Mouse (Mus musculus): ENCODE measurements at regions not wholly inside any gene's neighbourhood (a gene's known extent, or its start where the extent isn't known, plus 50 kb on each side); places are given as distances from the start of the nearest gene placed in this dataset.
A peak's percentile ranks its signal among the peaks of the same experiment; 100 is the strongest.

DNA sequence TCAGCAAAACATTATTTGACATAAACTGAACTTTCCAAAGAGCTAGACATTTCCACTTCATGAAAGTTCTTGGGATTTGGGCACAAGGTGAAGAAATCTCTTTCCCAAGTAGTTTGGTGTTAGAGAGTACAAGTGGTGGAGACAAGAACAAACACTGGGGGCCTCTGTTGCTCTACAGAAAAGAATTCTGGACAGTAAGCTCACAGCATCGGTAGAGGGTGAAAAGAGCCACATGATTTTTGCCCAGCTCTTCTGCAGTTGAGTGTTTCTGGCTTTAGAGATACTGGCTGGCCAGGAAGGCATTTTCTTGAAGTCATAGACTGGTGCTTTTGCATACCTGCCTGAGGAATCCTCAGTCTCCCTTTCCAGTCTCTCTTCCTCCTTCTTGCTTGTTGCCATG is 127.8 kb downstream of the Stk31 start:
- 45% methylated on average over 1 of the region's 1 CpGs for WGBS
- no peak for ATAC-seq (ENCODE audit: low FRiP score, low read depth)

DNA sequence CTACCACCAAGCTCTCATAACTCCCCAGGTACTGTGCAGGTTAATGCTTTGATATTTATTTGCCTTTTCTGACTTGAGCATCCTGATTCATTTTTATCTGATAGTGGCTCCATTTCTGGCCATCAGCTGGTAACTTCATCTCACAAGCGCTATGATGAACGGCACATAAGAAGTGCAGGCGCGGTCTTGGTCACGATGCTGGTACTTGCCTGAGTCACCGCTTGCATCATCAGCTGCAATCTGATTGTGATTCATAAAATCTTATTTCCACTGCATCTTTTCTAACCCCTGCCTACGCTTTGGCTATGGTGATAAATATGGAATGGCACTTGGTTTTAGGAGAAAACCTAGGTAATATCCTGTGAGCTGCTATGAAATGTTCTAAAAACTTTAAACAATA is 128.3 kb downstream of the Stk31 start:
- 94% methylated on average over 7 of the region's 7 CpGs for WGBS
- Histone ChIP-seq H3K4me3 (no peak overlapping the region), H3K9me3 (no peaks in the 10 kb centered on the region), H3K4me2 (replicated peaks) (no peak overlapping the region), H3K27me3 (no peaks in the 10 kb centered on the region), H3K36me3 (no peaks in the 10 kb centered on the region), H3K9ac (replicated peaks) (no peak overlapping the region), H3K27ac (replicated peaks) (no peak overlapping the region), H3K4me1 (no peaks in the 10 kb centered on the region)
- ATAC-seq (ENCODE audit: low FRiP score, low read depth) = no peak

More for the DNA sequence above, 127.8 kb downstream of the Stk31 start:
- no peak overlapping the region for H3K4me3 ChIP-seq
- no peak overlapping the region for H3K27ac ChIP-seq (replicated peaks)
- no peaks in the 10 kb centered on the region for H3K27me3 ChIP-seq
- H3K4me2 ChIP-seq (replicated peaks) = no peak overlapping the region
- no peak overlapping the region for H3K9ac ChIP-seq (replicated peaks)
- no peaks in the 10 kb centered on the region for H3K36me3 ChIP-seq
- no peaks in the 10 kb centered on the region for H3K4me1 ChIP-seq
- no peaks in the 10 kb centered on the region for H3K9me3 ChIP-seq

DNA sequence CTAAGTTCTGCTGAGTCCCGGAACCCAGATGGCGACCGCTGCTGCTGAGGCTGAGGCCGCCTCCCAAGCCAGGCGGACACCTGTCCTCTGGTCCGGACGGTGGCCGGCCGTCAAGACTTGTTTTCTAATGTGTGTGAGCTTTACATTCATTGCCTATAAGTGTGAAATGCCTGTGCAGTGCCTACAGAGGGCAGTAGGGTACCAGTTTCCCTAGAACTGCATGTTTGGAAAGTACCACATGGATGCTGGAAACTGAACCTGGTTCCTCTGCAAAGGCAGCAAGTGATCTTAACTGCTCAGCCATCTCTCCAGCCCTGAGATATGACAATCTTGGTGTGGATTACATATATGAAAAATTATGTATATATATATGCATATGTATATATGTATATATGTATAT is 138.6 kb downstream of the Stk31 start:
- H3K27ac ChIP-seq (replicated peaks) = no peak overlapping the region
- no peaks in the 10 kb centered on the region for H3K27me3 ChIP-seq
- no peaks in the 10 kb centered on the region for H3K36me3 ChIP-seq
- H3K9me3 ChIP-seq = no peaks in the 10 kb centered on the region
- WGBS = 98% methylated on average over 9 of the region's 9 CpGs
- no peak overlapping the region for H3K9ac ChIP-seq (replicated peaks)
- no peak overlapping the region for H3K4me3 ChIP-seq
- no peak overlapping the region for H3K4me2 ChIP-seq (replicated peaks)
- no peaks in the 10 kb centered on the region for H3K4me1 ChIP-seq
- ATAC-seq (ENCODE audit: low FRiP score, low read depth) = no peak

DNA sequence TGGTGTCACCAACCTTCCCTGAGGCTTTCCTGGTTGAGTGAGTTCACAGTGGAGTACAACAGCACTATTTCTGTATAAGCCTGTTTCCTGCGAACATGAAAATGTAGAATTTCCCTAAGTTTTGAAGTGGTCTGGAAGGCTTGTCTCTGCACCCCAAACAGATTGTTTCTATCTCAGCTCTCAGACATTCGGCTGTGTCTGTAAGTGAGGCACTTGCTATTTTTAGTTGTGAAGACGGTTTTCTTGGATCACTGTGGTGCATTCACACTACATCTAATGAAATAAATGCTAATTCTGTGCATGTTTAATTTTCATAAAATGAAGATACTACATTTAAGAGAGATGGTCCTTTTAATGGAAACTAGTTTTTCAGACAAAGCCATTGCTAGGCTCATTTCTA is 139.1 kb downstream of the Stk31 start:
- Histone ChIP-seq H3K27ac (replicated peaks) (no peak overlapping the region), H3K36me3 (no peaks in the 10 kb centered on the region), H3K4me3 (no peak overlapping the region), H3K9me3 (no peaks in the 10 kb centered on the region), H3K4me1 (no peaks in the 10 kb centered on the region), H3K4me2 (replicated peaks) (no peak overlapping the region), H3K9ac (replicated peaks) (no peak overlapping the region), H3K27me3 (no peaks in the 10 kb centered on the region)
- WGBS = 92% methylated on average over 3 of the region's 3 CpGs
- ATAC-seq (ENCODE audit: low FRiP score, low read depth) = no peak

DNA sequence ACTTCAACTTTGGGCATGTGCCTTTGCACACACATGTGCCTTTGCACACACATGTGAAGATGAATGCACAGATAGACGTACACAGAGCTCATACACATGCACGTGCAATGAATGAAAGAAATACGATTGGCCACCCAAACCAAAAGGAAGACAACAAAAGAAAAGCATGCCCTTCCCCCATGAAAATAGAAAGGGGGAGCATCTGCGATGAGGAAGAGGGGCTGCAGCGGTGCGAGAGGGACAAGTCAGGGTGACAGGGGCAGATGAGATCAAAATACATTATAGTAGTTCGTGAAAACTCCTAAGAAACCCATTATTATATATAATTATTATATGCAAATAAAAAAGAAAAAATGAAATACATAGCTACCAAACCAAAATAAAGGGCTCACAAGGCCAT is 149.5 kb downstream of the Stk31 start:
- Histone ChIP-seq H3K4me1 (no peaks in the 10 kb centered on the region), H3K27ac (replicated peaks) (no peak overlapping the region), H3K9ac (replicated peaks) (no peak overlapping the region), H3K4me2 (replicated peaks) (no peak overlapping the region), H3K36me3 (no peaks in the 10 kb centered on the region), H3K4me3 (no peak overlapping the region), H3K27me3 (no peaks in the 10 kb centered on the region), H3K9me3 (peaks cover 8% of the 10 kb centered on the region; the same call in 1 of the 2 replicates)
- whole genome bisulfite sequencing = 87% methylated on average over 7 of the region's 7 CpGs
- no peak for ATAC-seq (ENCODE audit: low FRiP score, low read depth)

DNA sequence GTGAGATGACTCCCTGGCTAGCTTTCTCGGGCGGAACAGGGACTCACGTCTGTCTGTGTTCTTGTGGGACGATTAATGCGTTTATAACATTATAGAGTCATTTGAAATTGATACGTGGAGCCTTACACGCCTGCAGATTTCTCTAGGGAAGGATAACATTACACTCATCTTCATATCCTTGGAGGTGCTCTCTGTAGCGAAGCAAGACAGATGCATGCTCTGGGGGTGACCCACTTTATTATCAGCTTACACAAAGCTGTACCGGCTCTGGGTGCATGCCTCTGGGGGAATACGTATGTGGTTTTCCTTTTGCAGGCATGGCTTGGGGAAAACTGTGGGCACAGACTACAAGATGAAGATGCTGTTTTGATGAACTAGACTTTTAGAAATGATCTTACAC is 159.7 kb downstream of the Stk31 start:
- H3K4me3 ChIP-seq = no peak overlapping the region
- H3K27ac ChIP-seq (replicated peaks) = no peak overlapping the region
- no peaks in the 10 kb centered on the region for H3K4me1 ChIP-seq
- WGBS = 83% methylated on average over 10 of the region's 10 CpGs
- H3K4me2 ChIP-seq (replicated peaks) = no peak overlapping the region
- H3K9ac ChIP-seq (replicated peaks) = no peak overlapping the region
- ATAC-seq (ENCODE audit: low FRiP score, low read depth) = no peak
- H3K36me3 ChIP-seq = no peaks in the 10 kb centered on the region
- no peaks in the 10 kb centered on the region for H3K9me3 ChIP-seq
- H3K27me3 ChIP-seq = no peaks in the 10 kb centered on the region

DNA sequence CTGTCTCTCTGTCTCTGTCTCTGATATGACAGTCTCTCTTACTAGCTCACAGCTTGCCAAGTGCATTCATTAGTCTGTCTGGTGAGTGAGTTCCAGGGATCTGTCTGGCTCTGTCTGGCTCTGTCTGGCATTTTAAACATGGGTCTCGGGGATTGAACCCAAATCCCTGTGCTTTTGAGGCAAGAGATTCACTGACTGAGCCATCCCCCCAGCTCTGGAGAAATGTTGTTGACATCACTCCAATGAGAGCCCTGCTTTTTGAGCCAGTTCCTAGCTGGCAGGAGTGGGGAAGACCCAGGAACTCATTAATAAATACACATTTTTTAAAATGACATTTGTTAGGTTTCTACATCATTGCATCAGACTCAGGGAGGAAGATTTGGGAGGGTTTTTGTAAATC is 163.1 kb downstream of the Stk31 start:
- H3K4me2 ChIP-seq (replicated peaks) = no peak overlapping the region
- 89% methylated on average over 1 of the region's 1 CpGs for WGBS
- H3K27ac ChIP-seq (replicated peaks) = no peak overlapping the region
- no peaks in the 10 kb centered on the region for H3K9me3 ChIP-seq
- no peak for ATAC-seq (ENCODE audit: low FRiP score, low read depth)
- no peak overlapping the region for H3K9ac ChIP-seq (replicated peaks)
- H3K27me3 ChIP-seq = no peaks in the 10 kb centered on the region
- H3K36me3 ChIP-seq = no peaks in the 10 kb centered on the region
- no peaks in the 10 kb centered on the region for H3K4me1 ChIP-seq
- H3K4me3 ChIP-seq = no peak overlapping the region

DNA sequence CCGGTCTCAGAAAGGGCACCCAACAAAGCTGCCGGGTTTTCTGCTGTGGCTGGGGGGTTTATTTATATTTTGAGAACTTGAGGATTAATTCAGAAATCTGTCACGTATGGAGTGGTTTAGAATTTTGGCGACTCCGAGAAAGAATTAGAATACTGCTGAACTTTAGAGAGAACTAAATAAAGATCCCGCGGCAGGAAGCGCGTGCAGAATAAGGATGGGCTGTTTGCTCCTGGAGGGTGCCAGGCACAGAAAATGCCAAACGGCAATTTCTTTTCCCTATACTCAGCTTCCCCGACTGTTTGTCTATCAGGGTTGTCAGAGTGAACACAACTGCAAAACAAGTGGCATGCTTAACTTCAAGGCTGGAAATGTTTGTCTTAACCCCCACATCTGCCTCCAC is 163.7 kb downstream of the Stk31 start:
- H3K27me3 ChIP-seq = no peaks in the 10 kb centered on the region
- H3K9me3 ChIP-seq = no peaks in the 10 kb centered on the region
- no peak for ATAC-seq (ENCODE audit: low FRiP score, low read depth)
- no peak overlapping the region for H3K9ac ChIP-seq (replicated peaks)
- no peak overlapping the region for H3K4me3 ChIP-seq
- no peak overlapping the region for H3K4me2 ChIP-seq (replicated peaks)
- no peak overlapping the region for H3K27ac ChIP-seq (replicated peaks)
- H3K36me3 ChIP-seq = no peaks in the 10 kb centered on the region
- WGBS = 92% methylated on average over 11 of the region's 11 CpGs
- H3K4me1 ChIP-seq = no peaks in the 10 kb centered on the region

DNA sequence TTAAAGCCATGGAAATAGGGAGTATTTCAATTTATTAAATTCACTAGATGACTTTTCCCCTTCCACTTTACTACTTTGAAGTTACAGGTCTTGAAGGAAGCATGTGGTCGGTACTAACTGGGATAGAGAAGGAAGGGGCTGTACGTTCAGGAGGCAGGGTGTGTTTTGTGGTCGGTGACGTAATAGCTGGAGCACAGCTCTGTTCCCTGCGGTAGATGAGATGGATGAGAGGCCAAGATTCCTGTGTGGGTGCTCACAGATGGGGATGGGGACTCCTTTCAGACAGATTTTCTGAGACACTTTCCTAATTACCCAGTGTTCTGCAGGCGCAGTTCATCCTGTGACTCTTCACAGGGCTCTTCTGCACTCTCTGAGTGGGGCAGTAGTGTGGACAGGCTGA is 182.9 kb downstream of the Stk31 start:
- H3K36me3 ChIP-seq = no peaks in the 10 kb centered on the region
- ATAC-seq (ENCODE audit: low FRiP score, low read depth) = no peak
- WGBS = 84% methylated on average over 6 of the region's 6 CpGs
- H3K4me1 ChIP-seq = peaks cover 4% of the 10 kb centered on the region; the same call in 1 of the 2 replicates
- H3K9ac ChIP-seq (replicated peaks) = no peak overlapping the region
- H3K27ac ChIP-seq (replicated peaks) = no peak overlapping the region
- H3K9me3 ChIP-seq = no peaks in the 10 kb centered on the region
- no peak overlapping the region for H3K4me3 ChIP-seq
- no peak overlapping the region for H3K4me2 ChIP-seq (replicated peaks)
- H3K27me3 ChIP-seq = no peaks in the 10 kb centered on the region

DNA sequence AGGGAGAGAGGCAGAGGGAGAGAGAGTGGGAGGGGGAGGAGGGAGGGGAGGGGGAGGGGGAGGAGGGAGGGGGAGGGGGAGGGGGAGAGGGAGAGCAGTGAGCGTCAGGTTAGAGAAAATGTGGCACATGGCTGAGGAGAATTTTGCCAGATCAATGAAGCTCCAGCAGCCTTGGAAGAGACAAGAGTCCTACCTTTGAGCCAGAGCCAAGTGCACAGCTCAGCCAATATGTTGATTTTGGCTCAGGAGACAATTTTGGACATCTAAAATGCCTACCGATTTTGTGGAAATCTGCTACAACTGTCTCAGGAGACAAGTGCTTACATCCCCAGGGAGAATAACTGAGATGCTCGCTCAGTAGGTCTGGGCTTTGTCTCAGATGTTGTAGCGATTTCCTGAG is 184.3 kb downstream of the Stk31 start:
- H3K36me3 ChIP-seq = no peaks in the 10 kb centered on the region
- H3K27ac ChIP-seq (replicated peaks) = no peak overlapping the region
- H3K27me3 ChIP-seq = no peaks in the 10 kb centered on the region
- no peaks in the 10 kb centered on the region for H3K9me3 ChIP-seq
- H3K4me1 ChIP-seq = peaks cover 4% of the 10 kb centered on the region; the same call in 1 of the 2 replicates
- 79% methylated on average over 4 of the region's 4 CpGs for WGBS
- no peak overlapping the region for H3K4me2 ChIP-seq (replicated peaks)
- no peak for ATAC-seq (ENCODE audit: low FRiP score, low read depth)
- no peak overlapping the region for H3K4me3 ChIP-seq
- no peak overlapping the region for H3K9ac ChIP-seq (replicated peaks)

DNA sequence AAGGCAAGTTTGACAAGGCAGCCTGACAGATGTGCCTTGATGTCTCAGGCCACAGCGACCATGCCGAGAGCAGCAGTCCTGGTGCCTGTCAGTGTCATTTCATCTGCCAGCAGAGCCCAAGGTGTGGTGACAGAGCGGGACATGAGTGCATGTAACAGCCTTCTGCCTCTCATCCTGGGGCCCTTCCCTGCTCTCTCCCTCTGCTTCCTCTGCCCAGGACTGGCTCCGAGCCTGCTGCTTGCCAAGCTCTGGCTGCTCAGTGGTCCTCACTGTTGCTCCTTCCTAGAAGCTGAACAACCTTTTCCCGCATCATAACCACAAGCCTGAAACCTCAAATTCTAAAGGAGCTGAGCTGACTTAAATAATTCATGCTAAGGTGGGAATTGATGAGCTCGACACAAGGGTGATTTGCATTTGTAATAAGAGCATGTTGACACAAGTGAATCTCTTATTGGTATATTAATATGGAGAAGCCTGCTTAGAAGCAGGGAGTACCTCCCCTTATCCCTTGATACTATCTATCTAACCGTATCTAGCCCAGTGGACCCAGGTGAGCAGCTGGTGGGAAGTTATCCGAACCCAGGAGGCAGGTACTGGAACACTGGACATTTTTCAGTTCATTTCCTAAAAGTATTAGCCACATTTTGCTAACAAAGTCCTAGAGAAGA is 186.8 kb downstream of the Stk31 start:
- no peaks in the 10 kb centered on the region for H3K27me3 ChIP-seq
- no peaks in the 10 kb centered on the region for H3K9me3 ChIP-seq
- ATAC-seq (ENCODE audit: low FRiP score, low read depth) = no peak
- peak overlapping the region; percentile 54 for H3K27ac ChIP-seq (replicated peaks)
- no peaks in the 10 kb centered on the region for H3K36me3 ChIP-seq
- H3K9ac ChIP-seq (replicated peaks) = no peak overlapping the region
- H3K4me2 ChIP-seq (replicated peaks) = no peak overlapping the region
- WGBS = 69% methylated on average over 8 of the region's 8 CpGs
- H3K4me1 ChIP-seq = peaks cover 4% of the 10 kb centered on the region; the same call in 1 of the 2 replicates
- H3K4me3 ChIP-seq = no peak overlapping the region

DNA sequence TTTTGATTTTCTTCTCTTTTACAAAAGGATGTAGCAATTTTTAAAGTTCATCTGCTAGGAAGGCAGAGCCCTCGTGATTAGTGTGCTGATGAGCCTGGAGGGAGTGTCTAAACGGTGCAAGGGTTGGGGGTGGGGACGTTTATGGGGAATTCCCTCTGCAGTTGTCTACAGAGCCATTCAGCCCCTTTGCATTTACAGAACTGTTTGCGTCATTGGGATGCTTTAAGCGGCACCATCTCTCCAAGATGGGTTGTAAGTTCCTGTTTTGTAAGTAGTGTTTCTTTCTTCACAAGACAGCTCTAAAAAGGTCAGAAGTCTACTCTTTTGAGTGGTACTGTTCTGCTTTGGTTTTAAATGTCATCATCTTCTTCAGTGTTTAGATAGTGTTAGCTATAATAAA is 191.1 kb downstream of the Stk31 start:
- Histone ChIP-seq H3K4me3 (no peak overlapping the region), H3K27ac (replicated peaks) (no peak overlapping the region), H3K4me2 (replicated peaks) (no peak overlapping the region), H3K9ac (replicated peaks) (no peak overlapping the region), H3K4me1 (peaks cover 4% of the 10 kb centered on the region; the same call in 1 of the 2 replicates), H3K9me3 (no peaks in the 10 kb centered on the region), H3K27me3 (no peaks in the 10 kb centered on the region), H3K36me3 (no peaks in the 10 kb centered on the region)
- WGBS = 78% methylated on average over 5 of the region's 5 CpGs
- ATAC-seq (ENCODE audit: low FRiP score, low read depth) = no peak

DNA sequence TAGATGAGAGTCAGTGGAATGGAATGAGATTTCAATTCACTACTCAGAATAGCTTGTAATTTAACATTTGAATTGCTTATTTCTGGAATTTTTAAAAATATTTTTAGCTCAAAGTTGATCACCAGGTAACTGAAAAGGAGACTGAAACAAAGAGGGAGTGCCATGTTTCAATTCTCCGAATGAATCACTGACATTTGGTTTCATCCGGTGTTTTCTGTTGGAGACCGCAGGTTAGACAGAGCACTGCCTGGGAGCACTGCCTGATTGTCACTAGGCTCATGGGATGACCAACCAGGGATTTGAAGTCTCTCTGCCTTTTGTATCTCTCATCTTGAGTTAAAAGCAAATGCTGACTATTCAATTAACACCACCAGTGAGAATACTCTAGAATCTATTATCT is 193.3 kb downstream of the Stk31 start:
- 97% methylated on average over 3 of the region's 3 CpGs for WGBS
- H3K9ac ChIP-seq (replicated peaks) = no peak overlapping the region

More for the DNA sequence above, 193.3 kb downstream of the Stk31 start:
- no peak overlapping the region for H3K4me3 ChIP-seq
- H3K27me3 ChIP-seq = no peaks in the 10 kb centered on the region
- no peaks in the 10 kb centered on the region for H3K9me3 ChIP-seq
- no peak overlapping the region for H3K27ac ChIP-seq (replicated peaks)
- no peak for ATAC-seq (ENCODE audit: low FRiP score, low read depth)
- H3K4me1 ChIP-seq = no peaks in the 10 kb centered on the region
- no peaks in the 10 kb centered on the region for H3K36me3 ChIP-seq
- H3K4me2 ChIP-seq (replicated peaks) = no peak overlapping the region

Measured in midbrain, embryonic 12.5 days (tissue).